Mouse (Mus musculus) brown adipose tissue, adult 24 weeks (tissue): Measurements from ENCODE around the gene Anln. TPM values are rescaled to one million over a fixed set of nuclear protein-coding genes. Genes with fewer than 3 reads are reported as not detected.

Source experiments
- H3K27ac ChIP-seq: fragments of 200-500 bp; replicated peaks from 2 replicates; pipeline ENCODE4 v1.5.1; 2012; ENCODE audit warnings: low read depth, mild to moderate bottlenecking, low read length
- H3K4me1 ChIP-seq: fragments of 200-500 bp; 2 replicates; pipeline ENCODE4 v1.6.1; 2012; ENCODE audit warnings: low read length, mixed read lengths; ENCODE audit not compliant: control insufficient read depth, insufficient read depth, insufficient read length
- H3K4me3 ChIP-seq: fragments of 200-500 bp; 2 replicates; pipeline ENCODE4 v1.5.1; 2012; ENCODE audit warnings: low read depth, mild to moderate bottlenecking, low read length, moderate library complexity; ENCODE audit not compliant: insufficient read depth
- polyA plus RNA-seq: library from polyadenylated mRNA; stranded (reverse); fragments of >200 nt; gene quantifications from 2 replicates; pipeline ENCODE4 v1.2.4, GENCODE M21; 2012; ENCODE audit not compliant: missing spikeins, insufficient read depth, insufficient read length

Anln gene
- polyA plus RNA-seq = 2.6 and 3.3 TPM in 2 replicates

GRCm38 (mm10) chr9:22389021-22389476 lies at the start of gene Anln:
Gene Anln (minus strand): TSS chr9:22389188.
- Histone ChIP-seq H3K4me1 (no peaks in the 10 kb centered on the region), H3K27ac (peak within 1 kb of the TSS; percentile 88), H3K4me3 (peak within 1 kb of the TSS; percentile 93)

DNA sequence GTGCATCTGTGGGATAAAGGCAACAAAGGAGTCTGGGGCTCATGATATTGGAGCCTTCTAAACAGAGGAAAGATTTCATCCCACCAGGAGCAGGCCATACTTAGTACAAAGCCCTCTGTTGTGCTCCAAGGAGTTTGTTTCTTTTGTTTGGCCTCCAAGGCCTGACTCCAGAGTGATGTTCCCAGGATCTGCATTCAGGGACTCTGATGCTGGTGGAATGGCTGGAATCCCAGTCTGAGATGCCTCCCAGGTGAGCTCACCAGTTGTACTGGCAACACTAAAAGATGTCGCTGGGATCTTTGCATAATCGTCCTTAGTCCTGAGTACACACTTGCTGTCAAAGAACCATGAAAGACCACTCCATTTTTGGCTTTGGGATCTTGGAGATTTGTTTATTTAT lies 45.1 kb upstream of the Anln start:
- Histone ChIP-seq H3K27ac (no peak overlapping the region), H3K4me3 (no peak overlapping the region), H3K4me1 (no peaks in the 10 kb centered on the region)

DNA sequence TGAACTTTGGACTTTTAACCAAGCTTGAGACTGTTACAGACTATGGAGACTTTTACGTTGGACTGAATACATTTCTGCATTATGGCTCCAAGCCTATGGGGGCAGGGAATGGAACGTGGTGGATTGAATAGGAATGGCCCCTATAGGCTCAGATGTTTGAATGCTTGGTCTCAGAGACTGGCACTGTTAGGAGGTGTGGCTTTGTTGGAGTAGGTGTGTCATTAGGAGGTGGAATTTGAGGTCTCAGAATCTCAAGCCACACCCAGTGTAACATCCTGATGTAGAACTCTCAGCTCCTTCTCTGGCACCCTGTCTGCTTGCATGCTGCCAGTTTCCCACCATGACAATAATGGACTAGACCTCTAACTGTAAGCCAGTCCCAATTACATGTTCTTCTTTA lies 44.2 kb upstream of the Anln start:
- Histone ChIP-seq H3K4me1 (no peaks in the 10 kb centered on the region), H3K27ac (no peak overlapping the region), H3K4me3 (no peak overlapping the region)

GRCm38 (mm10) chr9:22430315-22430840 lies 41.4 kb upstream of the Anln start:
- no peak overlapping the region for H3K4me3 ChIP-seq
- no peak overlapping the region for H3K27ac ChIP-seq
- H3K4me1 ChIP-seq = no peaks in the 10 kb centered on the region

- H3K27ac ChIP-seq = no peak overlapping the region
- H3K4me1 ChIP-seq = no peaks in the 10 kb centered on the region
- H3K4me3 ChIP-seq = no peak overlapping the region
Measured at GRCm38 (mm10) chr9:22429533-22430241, 40.7 kb upstream of the Anln start.

GRCm38 (mm10) chr9:22428666-22429410 lies 39.9 kb upstream of the Anln start:
- no peaks in the 10 kb centered on the region for H3K4me1 ChIP-seq
- no peak overlapping the region for H3K27ac ChIP-seq
- H3K4me3 ChIP-seq = no peak overlapping the region

GRCm38 (mm10) chr9:22428028-22428665 lies 39.2 kb upstream of the Anln start:
- no peaks in the 10 kb centered on the region for H3K4me1 ChIP-seq
- H3K27ac ChIP-seq = no peak overlapping the region
- no peak overlapping the region for H3K4me3 ChIP-seq

DNA sequence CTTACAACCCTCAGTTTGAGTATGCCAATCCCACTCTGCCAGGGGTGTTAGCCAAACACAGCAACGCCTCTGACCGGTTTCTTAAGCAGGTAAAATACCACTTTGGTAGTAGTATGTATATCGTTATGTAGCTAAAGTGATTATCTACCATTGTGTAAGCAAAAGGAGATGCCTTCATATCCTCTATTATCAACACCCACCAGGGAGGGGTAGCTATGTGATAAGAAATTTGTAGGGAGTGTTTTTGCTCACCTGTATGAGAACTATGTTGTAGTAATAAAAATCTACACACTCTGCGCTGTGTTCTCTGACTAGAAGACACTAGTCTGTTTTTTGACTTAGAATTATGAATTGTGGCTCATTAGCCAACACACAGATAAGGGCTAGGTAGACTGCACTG lies 35.7 kb upstream of the Anln start:
- Histone ChIP-seq H3K4me1 (no peaks in the 10 kb centered on the region), H3K27ac (no peak overlapping the region), H3K4me3 (no peak overlapping the region)

GRCm38 (mm10) chr9:22424196-22424595 lies 35.2 kb upstream of the Anln start:
- Histone ChIP-seq H3K4me1 (no peaks in the 10 kb centered on the region), H3K27ac (no peak overlapping the region), H3K4me3 (no peak overlapping the region)

- Histone ChIP-seq H3K4me1 (no peaks in the 10 kb centered on the region), H3K27ac (no peak overlapping the region), H3K4me3 (no peak overlapping the region)
Measured at GRCm38 (mm10) chr9:22423507-22423906, 34.5 kb upstream of the Anln start.

- Histone ChIP-seq H3K27ac (no peak overlapping the region), H3K4me3 (no peak overlapping the region), H3K4me1 (no peaks in the 10 kb centered on the region)
Measured at GRCm38 (mm10) chr9:22422559-22422958, 33.6 kb upstream of the Anln start.

DNA sequence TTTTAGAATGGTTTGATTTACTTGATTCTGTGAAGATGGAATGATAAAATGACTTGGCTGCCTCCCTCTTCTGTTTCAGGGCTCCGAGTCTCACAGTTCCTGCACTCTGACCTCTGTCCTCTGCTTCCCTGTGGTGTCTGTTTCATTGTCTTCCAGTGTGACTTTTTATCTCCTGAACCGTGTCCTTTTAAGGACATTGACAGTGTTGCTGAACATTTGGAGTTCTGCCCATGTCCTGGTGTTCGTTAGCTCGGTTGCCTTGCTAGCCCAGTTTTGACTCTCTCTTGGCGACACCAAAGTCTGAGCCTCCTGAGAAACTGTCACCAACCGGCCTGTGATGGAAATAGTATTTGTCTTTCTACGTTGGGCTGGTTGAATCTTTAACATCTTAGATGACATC lies 31.5 kb upstream of the Anln start:
- Histone ChIP-seq H3K4me3 (no peak overlapping the region), H3K4me1 (no peaks in the 10 kb centered on the region), H3K27ac (no peak overlapping the region)

- Histone ChIP-seq H3K4me1 (no peaks in the 10 kb centered on the region), H3K4me3 (no peak overlapping the region), H3K27ac (no peak overlapping the region)
Measured at GRCm38 (mm10) chr9:22419877-22420276, 30.9 kb upstream of the Anln start.

DNA sequence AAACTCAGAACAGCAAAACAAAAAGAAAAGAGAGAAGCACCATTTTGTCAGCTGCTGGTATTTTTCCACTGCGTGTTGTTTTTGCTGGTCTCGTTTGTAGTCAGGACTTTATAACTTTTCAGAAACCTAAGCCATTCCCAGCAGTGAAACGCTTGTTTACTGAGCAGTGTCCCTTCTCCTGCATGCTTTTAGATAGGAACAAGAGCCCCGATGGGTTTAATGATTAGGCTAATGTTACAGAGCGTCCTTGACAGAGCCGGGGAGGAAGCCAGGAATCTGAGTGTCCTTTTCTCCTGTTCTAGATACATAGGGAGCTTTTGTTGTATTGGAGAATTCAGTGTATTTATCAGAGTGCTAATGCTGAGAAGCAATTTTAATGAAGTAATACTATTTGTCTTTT lies 28.6 kb upstream of the Anln start:
- Histone ChIP-seq H3K4me3 (no peak overlapping the region), H3K27ac (no peak overlapping the region), H3K4me1 (no peaks in the 10 kb centered on the region)

DNA sequence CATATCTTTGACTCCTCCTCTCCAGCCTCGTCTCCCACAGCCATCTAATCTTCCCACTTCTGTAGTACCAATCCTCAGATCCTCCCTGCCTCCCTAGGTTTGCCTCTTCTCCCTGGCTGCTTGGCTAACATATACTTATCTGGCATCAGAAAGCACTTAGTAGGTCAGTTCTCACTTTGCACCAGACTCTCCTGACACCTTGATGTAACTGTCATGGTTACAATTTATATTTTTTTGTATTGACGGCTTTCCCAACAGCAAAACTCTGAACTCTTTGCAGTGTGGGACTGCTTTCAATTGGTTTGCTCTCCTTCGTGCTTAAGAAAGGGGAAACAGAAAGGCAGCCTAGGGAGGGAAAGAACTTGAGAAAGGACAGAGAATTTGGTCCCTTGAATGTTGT lies 27.2 kb upstream of the Anln start:
- no peak overlapping the region for H3K4me3 ChIP-seq
- no peaks in the 10 kb centered on the region for H3K4me1 ChIP-seq
- no peak overlapping the region for H3K27ac ChIP-seq
